Mouse (Mus musculus): ENCODE results near the gene Hhat. TPM values are rescaled to one million over a fixed set of nuclear protein-coding genes. Genes with fewer than 3 reads are reported as not detected.

Hhat gene
- total RNA-seq, 2 experiments from 2014 or later: 1.6 to 3.3 TPM

Other genes with a start within 250 kb of the Hhat start
- 1 to 10 TPM; 2.4 to 2.8 TPM for gene Sertad4, start 84.5 kb upstream of the Hhat start, total RNA-seq (2021)

Measured in heart, adult 18-20 months (tissue).